Mouse (Mus musculus): ENCODE measurements around the gene Serbp1. TPM values are rescaled to one million over a fixed set of nuclear protein-coding genes. Genes with fewer than 3 reads are reported as not detected.

The Serbp1 gene
- total and polyA plus RNA-seq, 2 experiments from 2014 or later: 143 to 245 TPM

DNA sequence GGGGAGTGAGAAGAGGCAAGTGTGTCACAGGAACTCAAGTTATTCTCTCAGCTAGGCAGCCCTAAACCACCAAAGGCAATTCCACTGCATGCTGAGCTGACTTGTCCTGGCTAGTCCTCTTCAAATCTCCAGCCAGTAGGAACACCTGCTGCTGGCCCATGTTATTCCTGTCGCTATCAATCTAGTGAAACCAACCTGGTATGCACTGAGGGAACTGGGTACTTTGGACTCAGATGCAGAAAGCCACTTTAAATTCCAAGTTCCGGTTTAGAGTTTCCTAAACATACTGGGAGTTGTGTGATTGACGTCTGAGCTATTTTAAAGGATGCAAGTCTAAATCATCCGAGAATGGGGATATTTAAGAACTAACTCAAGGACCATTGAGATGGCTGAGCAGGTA, 11.7 kb upstream of the Serbp1 start:
- no peak overlapping the region for H3K27ac ChIP-seq (ENCODE audit: low read depth)
- peaks cover 18% of the 10 kb centered on the region; the same call in 1 of the 2 replicates for H3K4me1 ChIP-seq (ENCODE audit: control insufficient read depth, insufficient read depth)
- no peaks in the 10 kb centered on the region for H3K36me3 ChIP-seq (replicated peaks; ENCODE audit: control insufficient read depth, insufficient read depth, low read length)
- H3K9ac ChIP-seq (replicated peaks; ENCODE audit: low read depth, low read length): no peak overlapping the region
- no peaks in the 10 kb centered on the region for H3K27me3 ChIP-seq (ENCODE audit: control insufficient read depth, insufficient read depth, low read length)
- no peak for ATAC-seq (ENCODE audit: insufficient read depth, low read depth)
- H3K4me3 ChIP-seq (ENCODE audit: low read depth, low read length): no peak overlapping the region
- TF ChIP-seq EP300 (IDR thresholded peaks at IDR 0.05; ENCODE audit: low read depth) (no peak), CTCF (IDR thresholded peaks at IDR 0.05; ENCODE audit: low read depth) (no peak)
- no peak for DNase-seq (ENCODE audit: low spot score)
- no peaks in the 10 kb centered on the region for H3K9me3 ChIP-seq (replicated peaks; ENCODE audit: control insufficient read depth, low read length)
- H3K4me2 ChIP-seq (ENCODE audit: low read depth, low read length): no peak overlapping the region
- WGBS: 36% methylated on average over 4 of the region's 4 CpGs

DNA sequence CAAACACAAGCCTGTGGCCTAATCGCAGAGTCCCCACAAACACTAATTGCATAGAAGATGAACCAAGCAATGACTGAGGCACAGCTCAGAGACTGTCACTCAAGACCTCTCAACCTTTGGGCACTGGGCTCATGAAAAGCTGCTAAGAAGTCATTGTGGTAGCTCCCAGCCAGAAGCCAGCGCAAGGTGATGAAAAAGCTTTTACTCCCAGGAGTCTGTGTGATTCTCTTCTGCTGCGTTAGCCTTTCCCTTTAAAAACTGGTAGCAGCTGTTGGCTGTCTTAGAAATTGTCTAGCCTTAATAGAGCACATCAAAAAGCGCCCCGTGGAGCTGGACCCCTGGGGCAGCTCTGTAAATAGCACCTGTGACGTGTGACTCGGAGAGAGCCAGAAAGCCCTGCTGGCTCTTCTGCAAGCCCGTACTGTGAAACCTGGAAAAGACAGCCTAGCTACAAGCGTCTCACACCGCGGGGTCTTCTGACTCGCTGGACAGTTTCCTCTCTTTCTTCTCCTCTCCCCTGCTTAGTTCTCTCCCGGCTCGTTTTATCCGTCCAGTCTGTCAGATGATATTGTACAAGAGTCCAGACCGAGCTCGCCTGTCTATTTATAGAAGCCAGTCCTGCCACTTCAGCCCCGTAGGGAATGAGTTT, 9.4 kb upstream of the Serbp1 start:
- 8% methylated on average over 18 of the region's 18 CpGs for WGBS
- no peaks in the 10 kb centered on the region for H3K27me3 ChIP-seq (ENCODE audit: control insufficient read depth, insufficient read depth, low read length)
- peak; percentile 85 for ATAC-seq (ENCODE audit: insufficient read depth, low read depth)
- H3K9me3 ChIP-seq (replicated peaks; ENCODE audit: control insufficient read depth, low read length): no peaks in the 10 kb centered on the region
- DNase-seq (ENCODE audit: low spot score): peak; percentile 74
- no peak for TF ChIP-seq CTCF (IDR thresholded peaks at IDR 0.05; ENCODE audit: low read depth)
- no peak for TF ChIP-seq EP300 (IDR thresholded peaks at IDR 0.05; ENCODE audit: low read depth)
- H3K4me1 ChIP-seq (ENCODE audit: control insufficient read depth, insufficient read depth): peaks cover 18% of the 10 kb centered on the region; the same call in 1 of the 2 replicates
- H3K4me3 ChIP-seq (ENCODE audit: low read depth, low read length): peak overlapping the region; percentile 42
- H3K9ac ChIP-seq (replicated peaks; ENCODE audit: low read depth, low read length): peak overlapping the region; percentile 53
- peak overlapping the region; percentile 60 for H3K4me2 ChIP-seq (ENCODE audit: low read depth, low read length)
- H3K27ac ChIP-seq (ENCODE audit: low read depth): peak overlapping the region; percentile 93
- no peaks in the 10 kb centered on the region for H3K36me3 ChIP-seq (replicated peaks; ENCODE audit: control insufficient read depth, insufficient read depth, low read length)

DNA sequence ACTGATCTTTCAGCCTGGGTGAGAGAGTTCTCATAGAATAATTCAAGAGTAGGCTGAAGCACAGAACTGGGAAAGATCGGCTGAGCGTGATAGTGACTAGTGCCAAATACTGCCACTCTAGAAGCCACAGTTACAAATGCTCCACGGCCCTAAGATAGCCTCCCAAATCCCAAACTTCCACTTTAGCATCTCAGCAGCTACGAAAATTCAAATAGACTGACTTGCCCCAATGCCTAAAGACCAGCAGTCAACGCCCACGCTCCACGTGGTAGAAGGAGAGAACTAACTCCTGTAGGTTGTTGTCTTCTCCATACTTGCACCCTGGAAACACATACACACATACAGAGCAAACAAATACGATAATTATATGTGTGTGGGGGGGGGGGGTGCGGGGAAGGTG, 8.5 kb upstream of the Serbp1 start:
- no peaks in the 10 kb centered on the region for H3K36me3 ChIP-seq (replicated peaks; ENCODE audit: control insufficient read depth, insufficient read depth, low read length)
- no peaks in the 10 kb centered on the region for H3K9me3 ChIP-seq (replicated peaks; ENCODE audit: control insufficient read depth, low read length)
- H3K4me3 ChIP-seq (ENCODE audit: low read depth, low read length): peak overlapping the region; percentile 42; the same call in 1 of the 2 replicates
- TF ChIP-seq EP300 (IDR thresholded peaks at IDR 0.05; ENCODE audit: low read depth) (no peak), CTCF (IDR thresholded peaks at IDR 0.05; ENCODE audit: low read depth) (no peak)
- H3K4me2 ChIP-seq (ENCODE audit: low read depth, low read length): peak overlapping the region; percentile 60; the same call in 1 of the 2 replicates
- ATAC-seq (ENCODE audit: insufficient read depth, low read depth) (no peak; the same call in 1 of the 2 replicates), DNase-seq (ENCODE audit: low spot score) (no peak)
- WGBS: 28% methylated on average over 9 of the region's 9 CpGs
- peak overlapping the region; percentile 25; the same call in 1 of the 2 replicates for H3K27ac ChIP-seq (ENCODE audit: low read depth)
- no peak overlapping the region for H3K9ac ChIP-seq (replicated peaks; ENCODE audit: low read depth, low read length)
- no peaks in the 10 kb centered on the region for H3K27me3 ChIP-seq (ENCODE audit: control insufficient read depth, insufficient read depth, low read length)
- 0 out of 2 replicates have a peak, but pooled peaks cover 11% of the 10 kb centered on the region for H3K4me1 ChIP-seq (ENCODE audit: control insufficient read depth, insufficient read depth)

DNA sequence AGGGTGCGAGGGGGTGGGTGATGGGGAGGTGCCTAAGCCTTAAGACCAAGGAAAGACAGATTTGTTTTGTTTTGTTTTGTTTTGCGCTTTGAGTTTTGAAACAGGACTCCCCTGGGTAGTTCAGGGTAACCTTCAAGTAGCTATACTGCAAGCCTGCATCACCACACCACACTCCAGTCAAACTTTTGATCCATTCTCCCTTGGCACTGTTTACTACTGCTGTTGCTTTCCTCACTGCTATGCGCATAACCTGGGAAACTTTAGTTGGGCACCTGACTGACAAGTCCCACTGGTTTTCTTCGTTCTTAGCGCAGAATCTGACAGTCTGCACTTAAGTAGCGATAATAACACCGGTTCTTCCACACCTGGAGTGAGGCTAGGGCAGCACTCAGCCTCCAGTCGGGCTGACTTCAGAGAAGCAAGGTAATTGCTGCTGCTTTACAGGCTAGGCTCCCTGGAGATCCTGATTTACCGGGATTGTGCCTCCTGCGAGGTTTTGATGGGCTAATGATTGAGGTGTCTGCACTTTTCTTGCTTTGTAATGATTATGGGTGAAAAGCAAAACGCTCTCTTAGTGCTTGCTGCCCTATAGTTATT, 8.0 kb upstream of the Serbp1 start:
- ATAC-seq (ENCODE audit: insufficient read depth, low read depth): no peak

DNA sequence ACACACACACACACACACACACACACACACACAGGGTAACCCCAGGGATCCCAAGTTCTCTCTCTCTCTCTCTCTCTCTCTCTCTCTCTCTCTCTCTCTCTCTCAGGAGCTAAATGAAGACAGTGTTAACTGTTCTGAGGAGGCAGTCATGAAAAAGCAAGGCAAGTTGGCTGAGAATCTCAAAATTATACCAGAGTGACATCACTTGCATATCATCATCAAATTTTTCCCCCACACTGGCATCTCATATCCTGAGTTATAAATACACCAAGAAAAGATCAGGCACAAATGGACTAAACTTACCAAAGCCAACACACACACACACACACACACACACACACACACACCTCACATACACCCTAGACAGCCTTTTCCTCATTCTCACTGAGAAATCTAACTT, 7.0 kb upstream of the Serbp1 start:
- H3K9me3 ChIP-seq (replicated peaks; ENCODE audit: control insufficient read depth, low read length): no peaks in the 10 kb centered on the region
- no peak for TF ChIP-seq CTCF (IDR thresholded peaks at IDR 0.05; ENCODE audit: low read depth)
- TF ChIP-seq EP300 (IDR thresholded peaks at IDR 0.05; ENCODE audit: low read depth): no peak

More for the DNA sequence above, 8.0 kb upstream of the Serbp1 start:
- peak overlapping the region; percentile 60; the same call in 1 of the 2 replicates for H3K4me2 ChIP-seq (ENCODE audit: low read depth, low read length)
- H3K36me3 ChIP-seq (replicated peaks; ENCODE audit: control insufficient read depth, insufficient read depth, low read length): no peaks in the 10 kb centered on the region
- TF ChIP-seq EP300 (IDR thresholded peaks at IDR 0.05; ENCODE audit: low read depth) (no peak), CTCF (IDR thresholded peaks at IDR 0.05; ENCODE audit: low read depth) (no peak)
- H3K27me3 ChIP-seq (ENCODE audit: control insufficient read depth, insufficient read depth, low read length): no peaks in the 10 kb centered on the region
- WGBS: 24% methylated on average over 11 of the region's 11 CpGs
- no peaks in the 10 kb centered on the region for H3K9me3 ChIP-seq (replicated peaks; ENCODE audit: control insufficient read depth, low read length)
- H3K9ac ChIP-seq (replicated peaks; ENCODE audit: low read depth, low read length): no peak overlapping the region
- H3K4me3 ChIP-seq (ENCODE audit: low read depth, low read length): no peak overlapping the region
- 0 out of 2 replicates have a peak, but pooled peaks cover 11% of the 10 kb centered on the region for H3K4me1 ChIP-seq (ENCODE audit: control insufficient read depth, insufficient read depth)
- H3K27ac ChIP-seq (ENCODE audit: low read depth): 0 out of 2 replicates have a peak overlapping the region, but pooled peaks have one; percentile 25
- DNase-seq (ENCODE audit: low spot score): no peak

More for the DNA sequence above, 7.0 kb upstream of the Serbp1 start:
- Histone ChIP-seq H3K9ac (replicated peaks; ENCODE audit: low read depth, low read length) (no peak overlapping the region), H3K27ac (ENCODE audit: low read depth) (no peak overlapping the region), H3K36me3 (replicated peaks; ENCODE audit: control insufficient read depth, insufficient read depth, low read length) (no peaks in the 10 kb centered on the region), H3K4me1 (ENCODE audit: control insufficient read depth, insufficient read depth) (0 out of 2 replicates have a peak, but pooled peaks cover 11% of the 10 kb centered on the region), H3K4me3 (ENCODE audit: low read depth, low read length) (no peak overlapping the region), H3K4me2 (ENCODE audit: low read depth, low read length) (no peak overlapping the region), H3K27me3 (ENCODE audit: control insufficient read depth, insufficient read depth, low read length) (no peaks in the 10 kb centered on the region)
- no peak for DNase-seq (ENCODE audit: low spot score)
- ATAC-seq (ENCODE audit: insufficient read depth, low read depth): no peak
